Mouse (Mus musculus): ENCODE measurements around the gene Hist1h2ad. TPM values are rescaled to one million over a fixed set of nuclear protein-coding genes. Genes with fewer than 3 reads are reported as not detected.
"Not testable (repeated sequence)": the region's sequence is repeated elsewhere in the genome, so short reads cannot be mapped to it uniquely, and the experiment has no call there.

Hist1h2ad gene
- polyA plus RNA-seq (2015; fragmentation: Nextera tagmentation; extraction: Ambion mirVana): 7.2 and 11.3 TPM in 2 replicates

- DNase-seq (ENCODE audit: low spot score): peak; percentile 98
Observed at GRCm38 (mm10) chr13:23573898-23574524, at the start of gene Hist1h2ad, which contains the start of gene Hist1h2bf. TSS of gene Hist1h2ad (plus strand) at chr13:23574381. TSS of gene Hist1h2bf (minus strand) at chr13:23574196.

GRCm38 (mm10) chr13:23524654-23525053 lies 49.5 kb upstream of the Hist1h2ad start:
- DNase-seq (ENCODE audit: low spot score): peak; percentile 80

GRCm38 (mm10) chr13:23525901-23526300 lies 48.3 kb upstream of the Hist1h2ad start:
- no peak for DNase-seq (ENCODE audit: low spot score)

- peak; percentile 95 for DNase-seq (ENCODE audit: low spot score)
Observed at GRCm38 (mm10) chr13:23526312-23526711, 47.9 kb upstream of the Hist1h2ad start.

GRCm38 (mm10) chr13:23529005-23529404 lies 45.2 kb upstream of the Hist1h2ad start:
- no peak for DNase-seq (ENCODE audit: low spot score)

DNA sequence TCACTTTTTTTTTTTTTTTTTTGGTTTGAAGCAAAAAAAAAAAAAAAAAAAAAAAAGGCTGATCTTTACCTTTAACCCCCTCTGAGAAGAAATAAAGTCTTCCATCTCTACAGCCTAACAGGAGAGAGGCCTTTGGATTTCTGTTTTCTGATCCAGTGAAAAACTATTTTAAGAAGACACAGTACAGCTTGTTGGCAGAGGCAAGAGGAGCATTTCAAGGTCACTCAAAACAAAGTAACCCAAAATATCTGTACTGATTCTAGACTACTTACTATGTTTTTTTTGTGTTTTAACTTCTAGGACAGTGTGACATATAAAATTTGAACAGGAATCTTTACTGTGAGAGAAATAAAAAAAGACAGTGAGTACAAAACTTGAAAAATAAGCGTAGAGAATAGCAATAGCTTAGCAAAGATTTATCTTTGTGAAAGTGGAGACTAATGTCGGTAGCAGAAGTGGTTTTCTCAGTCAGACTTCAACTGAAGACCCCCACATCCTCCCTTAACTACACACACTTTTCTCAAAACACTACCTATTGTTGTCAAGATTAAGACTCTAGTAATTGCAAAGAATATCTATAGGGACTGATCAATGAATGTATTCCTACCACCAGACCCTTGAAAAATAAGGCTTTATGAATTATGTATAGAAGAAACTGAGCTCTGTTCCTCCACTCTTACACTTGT lies 44.6 kb upstream of the Hist1h2ad start:
- DNase-seq (ENCODE audit: low spot score): no peak

- DNase-seq (ENCODE audit: low spot score): peak; percentile 83
Observed at GRCm38 (mm10) chr13:23530181-23530900, 43.8 kb upstream of the Hist1h2ad start.

- DNase-seq (ENCODE audit: low spot score): peak; percentile 99
Observed at GRCm38 (mm10) chr13:23530901-23531875, 43.0 kb upstream of the Hist1h2ad start, which contains the start of gene Hist1h4h. TSS of gene Hist1h4h (plus strand) at chr13:23531050.

DNA sequence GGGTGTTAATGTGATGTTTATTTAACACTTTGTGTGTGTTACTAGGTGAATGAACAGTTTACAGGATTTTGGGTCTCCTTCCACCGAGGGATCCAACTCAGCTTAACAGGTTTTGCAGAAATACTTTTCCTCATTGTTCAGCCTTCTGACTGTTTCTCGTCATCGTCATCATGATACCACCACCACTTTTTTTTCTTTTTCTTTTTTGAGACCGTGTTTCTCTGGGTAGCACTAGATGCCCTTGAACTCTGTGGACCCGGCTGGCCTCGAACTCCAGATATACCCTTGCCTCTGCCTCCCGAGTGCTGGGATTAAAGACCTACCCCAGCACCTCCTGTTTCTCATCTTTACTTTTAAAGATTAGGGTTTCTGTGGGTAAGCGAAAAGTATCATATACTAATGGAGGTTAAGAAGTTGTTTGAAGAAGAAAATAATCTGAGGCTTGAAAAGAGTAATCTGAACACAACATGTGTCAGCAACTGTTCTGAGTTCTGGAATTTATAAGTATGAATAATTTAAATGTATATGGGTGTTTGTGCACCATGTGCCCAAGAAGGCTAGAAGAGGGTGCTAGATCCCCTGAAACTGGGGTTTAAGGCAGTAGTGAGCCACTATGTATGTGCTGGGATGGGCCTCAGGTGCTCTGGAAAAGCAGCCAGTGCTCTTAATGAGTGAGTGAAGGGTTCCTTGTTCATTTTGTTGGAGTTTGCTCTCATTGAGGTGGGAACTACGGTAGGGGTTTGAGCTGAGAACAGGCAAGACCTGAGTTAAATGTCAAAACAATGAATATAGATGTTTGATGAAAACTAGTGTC lies 41.7 kb upstream of the Hist1h2ad start:
- DNase-seq (ENCODE audit: low spot score): peak; percentile 39

- peak; percentile 87 for DNase-seq (ENCODE audit: low spot score)
Observed at GRCm38 (mm10) chr13:23533560-23534367, 40.4 kb upstream of the Hist1h2ad start, which contains the start of gene Hist1h2af. TSS of gene Hist1h2af (plus strand) at chr13:23533906.

DNA sequence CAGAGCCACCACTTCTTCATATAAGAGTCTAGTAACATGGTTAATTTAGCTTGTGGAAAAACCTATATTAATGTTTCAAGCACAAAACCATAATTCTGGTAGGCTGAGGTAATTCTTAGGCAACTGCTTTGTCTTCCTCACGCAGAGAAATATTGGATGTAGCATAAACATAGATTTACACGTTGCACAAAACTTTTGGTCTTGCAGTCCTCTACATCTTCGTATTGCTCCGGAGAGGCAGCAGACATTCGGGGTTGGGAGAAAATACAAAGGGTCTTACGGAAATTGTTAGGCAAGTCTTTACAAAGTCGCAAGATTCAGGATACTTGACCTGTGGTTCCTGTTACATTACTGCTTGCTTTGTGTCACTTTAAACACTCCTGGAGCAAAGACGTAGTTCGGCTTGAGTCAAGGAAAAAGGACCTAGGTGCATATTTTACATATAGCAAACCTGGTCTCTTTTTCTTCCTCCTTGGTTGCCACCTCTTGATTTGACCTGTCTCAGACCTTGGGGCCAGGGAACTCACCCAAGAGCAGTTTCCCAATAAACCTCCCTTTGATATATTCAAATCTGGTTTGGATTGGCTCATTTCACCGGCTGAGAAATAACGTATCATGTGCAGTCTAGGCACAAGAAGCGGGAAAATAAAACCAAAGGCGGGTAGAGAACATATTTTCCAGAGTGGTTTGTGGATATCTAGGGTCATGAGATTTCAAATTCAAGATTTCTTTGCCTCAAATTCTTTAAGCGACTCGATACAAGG lies 39.6 kb upstream of the Hist1h2ad start:
- peak; percentile 39 for DNase-seq (ENCODE audit: low spot score)

GRCm38 (mm10) chr13:23535137-23536075 lies 38.8 kb upstream of the Hist1h2ad start, which contains the start of gene Hist1h3g:
TSS of gene Hist1h3g (plus strand) at chr13:23535422.
- DNase-seq (ENCODE audit: low spot score): peak; percentile 96

DNA sequence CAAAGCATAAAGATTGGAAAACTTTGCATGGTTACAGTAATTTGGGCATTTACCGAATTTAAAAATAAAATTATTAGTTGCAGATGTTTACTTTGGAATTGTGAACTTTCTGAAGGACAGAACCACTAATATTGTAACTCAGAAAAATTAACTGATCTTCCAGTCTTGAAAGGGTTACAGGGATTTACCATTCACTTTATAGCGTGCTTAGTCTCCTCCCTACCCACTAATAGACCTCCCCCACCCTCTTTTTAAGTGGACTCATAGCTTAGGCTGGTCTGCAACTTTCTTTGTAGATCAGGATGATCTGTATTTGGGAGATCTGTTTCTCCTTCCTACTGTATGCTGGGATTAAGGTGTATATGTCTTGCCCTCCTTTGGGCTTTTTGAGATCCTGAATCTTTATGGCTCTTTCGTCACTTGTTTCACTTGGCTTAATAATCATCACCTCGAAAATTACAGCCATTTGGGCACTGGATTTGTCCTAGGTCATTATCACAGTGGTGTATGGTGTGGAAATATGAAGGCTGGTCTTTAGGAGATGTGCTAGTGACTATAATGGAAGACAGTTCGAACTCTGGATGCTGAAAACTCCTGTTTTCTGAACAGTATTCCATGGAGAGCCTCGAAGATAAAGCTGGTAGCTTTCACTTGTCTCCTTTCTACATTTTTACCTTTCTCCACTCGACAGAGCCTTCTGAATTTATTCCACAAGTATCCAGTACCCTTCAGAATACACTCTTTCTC lies 37.9 kb upstream of the Hist1h2ad start:
- DNase-seq (ENCODE audit: low spot score): no peak

- DNase-seq (ENCODE audit: low spot score): no peak
Observed at GRCm38 (mm10) chr13:23537006-23537710, 37.0 kb upstream of the Hist1h2ad start.

GRCm38 (mm10) chr13:23538249-23538648 lies 35.9 kb upstream of the Hist1h2ad start:
- DNase-seq (ENCODE audit: low spot score): no peak

DNA sequence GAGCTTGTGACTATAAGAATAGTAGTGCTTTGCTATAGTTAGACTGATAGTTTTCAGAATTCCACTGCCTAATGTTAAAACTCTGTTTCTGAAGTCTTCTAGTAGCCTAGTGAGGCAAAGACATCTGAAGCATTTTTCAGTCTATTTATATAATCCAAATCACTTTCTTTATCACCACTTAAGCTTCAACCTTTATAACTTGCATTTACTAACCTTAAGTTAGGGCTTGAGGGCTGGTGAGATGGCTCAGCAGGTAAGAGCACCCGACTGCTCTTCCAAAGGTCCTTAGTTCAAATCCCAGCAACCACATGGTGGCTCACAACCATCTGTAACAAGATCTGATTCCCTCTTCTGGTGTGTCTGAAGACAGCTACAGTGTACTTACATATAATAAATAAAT lies 34.4 kb upstream of the Hist1h2ad start:
- DNase-seq (ENCODE audit: low spot score): not testable (repeated sequence)
